Mouse (Mus musculus): ENCODE measurements around the gene Khdc4.
A peak's percentile ranks its signal among the peaks of the same experiment; 100 is the strongest.
"Not testable (repeated sequence)": the region's sequence is repeated elsewhere in the genome, so short reads cannot be mapped to it uniquely, and the experiment has no call there.

The Khdc4 gene

DNA sequence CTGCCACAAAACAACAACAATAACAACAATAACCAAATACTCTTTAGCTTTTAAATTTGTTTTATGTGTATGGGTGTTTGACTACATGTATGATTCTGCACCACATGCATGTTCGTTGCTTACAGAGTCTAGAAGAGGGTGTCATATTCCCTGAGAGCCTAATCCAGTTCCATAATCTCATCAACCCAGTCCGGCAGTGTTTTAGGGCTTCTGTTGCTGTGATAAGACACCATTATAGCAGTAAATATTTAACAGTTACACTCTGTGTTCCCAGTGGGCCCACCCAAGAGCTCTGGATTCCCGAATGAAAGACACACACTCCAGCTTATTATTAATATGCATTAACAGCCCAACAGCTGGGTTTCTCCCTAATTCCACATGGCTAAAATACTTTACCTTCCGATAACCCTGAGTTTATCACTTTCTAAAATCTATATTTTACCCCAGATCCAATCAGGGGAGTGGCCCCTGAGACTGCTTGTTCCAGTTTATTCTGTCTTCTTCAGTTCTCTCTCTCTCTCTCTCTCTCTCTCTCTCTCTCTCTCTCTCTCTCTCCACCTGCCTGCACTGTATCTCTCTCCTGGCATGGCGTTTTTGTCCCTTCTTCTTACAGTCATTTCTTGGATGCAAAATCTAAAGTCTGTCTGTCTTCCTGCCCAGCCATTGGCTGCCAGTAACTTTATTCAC lies 27.0 kb upstream of the Khdc4 start:
- no peak for DNase-seq

DNA sequence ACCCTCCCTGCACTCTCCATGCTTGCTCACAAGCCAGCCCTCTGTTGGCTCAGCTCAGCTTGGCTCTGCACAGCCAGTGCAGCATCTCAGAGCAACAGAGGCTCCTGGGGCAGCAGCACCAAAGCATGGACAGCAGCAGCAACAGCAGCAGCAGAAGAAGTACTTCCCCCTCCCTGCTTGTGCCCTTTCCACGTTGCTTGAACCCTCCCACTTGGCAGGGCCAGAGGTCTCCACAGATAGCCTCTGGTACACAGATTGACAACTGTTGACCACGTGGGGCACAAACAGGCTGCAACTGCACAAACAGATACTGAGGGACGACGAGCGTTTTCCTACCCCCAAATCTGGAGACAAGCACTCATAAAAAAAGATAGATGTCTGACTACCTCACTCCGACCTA lies 25.8 kb upstream of the Khdc4 start:
- no peak for DNase-seq

DNA sequence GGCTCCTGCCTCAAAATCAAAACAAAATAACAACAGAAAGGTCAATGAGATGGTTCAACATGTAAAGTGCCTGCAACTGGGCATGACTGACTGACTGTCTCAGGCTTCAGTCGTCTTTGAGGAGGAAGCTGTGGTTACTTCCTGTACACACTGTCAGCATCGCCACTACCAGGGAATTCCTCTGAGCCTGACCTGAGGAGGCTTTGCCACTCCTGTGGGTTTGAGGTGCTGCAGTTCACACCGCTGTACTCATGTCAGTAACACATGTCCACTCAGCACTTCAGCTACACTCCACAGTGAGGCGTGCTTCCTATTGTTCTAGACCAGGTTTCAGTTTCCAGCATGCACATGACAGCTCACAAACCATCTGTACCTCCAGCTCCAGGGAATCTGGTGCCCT lies 21.5 kb upstream of the Khdc4 start:
- DNase-seq, result no peak

DNA sequence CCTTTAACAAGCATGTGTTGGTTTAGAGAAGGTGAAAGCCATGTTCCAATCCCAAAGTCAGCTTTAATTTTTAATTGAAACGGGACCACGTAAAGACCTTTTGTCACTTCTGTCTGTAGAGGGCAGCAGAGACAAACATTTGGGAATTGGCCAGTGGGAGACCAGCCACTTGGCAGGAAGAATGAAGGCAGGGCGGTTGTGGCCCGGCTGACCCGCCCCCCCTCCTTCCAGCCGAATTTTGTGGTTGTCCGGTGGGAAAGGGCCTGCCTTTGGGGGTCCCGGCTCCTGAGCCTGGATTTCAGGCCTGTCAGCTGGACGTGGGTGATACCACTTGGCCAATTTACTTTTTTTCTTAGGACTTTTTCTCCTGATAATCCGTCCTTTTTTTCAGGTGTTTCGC lies 8.2 kb upstream of the Khdc4 start:
- DNase-seq, result peak; percentile 73 to 80

DNA sequence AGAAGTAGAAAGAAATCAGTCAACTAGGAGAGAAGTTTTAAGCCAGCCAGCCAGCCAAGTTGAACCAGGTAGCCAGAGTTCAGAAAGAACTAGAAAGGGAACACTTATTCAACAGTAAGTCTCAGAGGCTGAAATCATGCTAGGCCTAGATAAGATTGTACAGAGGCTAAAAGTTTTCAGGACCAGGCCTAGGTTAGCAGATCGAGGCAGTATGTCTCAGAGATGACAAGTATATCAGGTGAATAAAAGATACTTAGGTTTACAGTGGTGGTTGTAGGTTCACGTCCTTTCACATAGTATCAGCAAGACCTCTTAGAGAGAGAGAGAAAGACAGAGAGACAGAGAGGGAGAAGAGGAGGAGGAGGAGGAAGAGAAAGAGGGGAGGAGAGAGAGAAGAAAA lies 1.8 kb upstream of the Khdc4 start:
- no peak for DNase-seq

DNA sequence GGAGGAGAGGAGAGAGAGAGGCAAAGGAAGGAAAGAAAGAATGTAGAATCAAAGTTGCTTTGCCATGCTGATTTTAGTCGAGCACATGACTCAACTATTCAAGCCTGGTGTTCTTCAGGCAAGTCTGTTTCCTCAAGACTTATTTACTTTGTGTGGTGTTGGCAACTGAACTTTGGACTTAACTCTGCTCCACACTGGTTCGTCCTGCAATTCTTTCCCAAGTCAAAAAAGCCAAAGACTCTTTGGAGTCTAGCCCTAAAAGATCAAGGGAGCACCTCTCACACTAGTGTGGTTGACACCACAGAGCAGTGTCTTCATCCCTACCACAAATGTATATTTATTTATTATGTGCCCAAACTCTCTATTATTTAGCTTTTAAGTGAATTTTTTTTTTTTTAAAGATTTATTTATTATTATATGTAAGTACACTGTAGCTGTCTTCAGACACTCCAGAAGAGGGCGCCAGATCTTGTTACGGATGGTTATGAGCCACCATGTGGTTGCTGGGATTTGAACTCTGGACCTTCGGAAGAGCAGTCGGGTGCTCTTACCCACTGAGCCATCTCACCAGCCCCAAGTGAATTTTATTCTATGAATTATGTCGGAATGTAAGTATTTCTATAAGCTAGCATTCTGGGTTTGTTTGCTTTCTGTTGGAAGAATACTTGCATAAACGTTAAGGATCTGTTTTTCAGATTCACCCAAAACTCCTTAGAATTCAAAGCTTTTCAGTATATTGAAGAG lies 1.2 kb upstream of the Khdc4 start:
- DNase-seq, result no peak

DNA sequence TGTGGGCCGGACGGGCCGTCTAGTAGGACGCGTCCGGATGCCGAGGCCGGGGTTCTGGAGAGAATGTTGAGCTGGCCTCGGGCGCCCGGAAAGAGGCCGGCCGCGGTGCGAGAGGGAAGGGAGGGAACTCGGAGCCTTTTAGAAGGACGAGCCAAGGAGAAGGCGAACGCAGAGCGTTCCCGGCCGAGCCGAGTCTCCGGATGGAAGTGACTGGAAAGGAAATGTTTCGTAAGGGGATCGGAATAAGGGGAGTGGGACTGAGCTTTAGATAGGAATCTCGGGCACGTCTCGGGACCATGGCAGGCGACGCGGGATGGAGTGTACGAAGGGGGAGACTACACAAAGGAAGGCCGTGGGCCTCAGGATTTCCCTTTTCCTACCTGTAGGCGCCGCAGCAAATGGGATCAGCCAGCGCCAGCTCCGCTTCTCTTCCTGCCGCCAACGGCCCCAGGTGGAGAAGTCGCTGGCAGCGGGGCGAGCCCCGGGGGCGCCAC lies 402 bp downstream of the Khdc4 start:
- DNase-seq, result peak in 1 of 2 experiments; percentile 51

DNA sequence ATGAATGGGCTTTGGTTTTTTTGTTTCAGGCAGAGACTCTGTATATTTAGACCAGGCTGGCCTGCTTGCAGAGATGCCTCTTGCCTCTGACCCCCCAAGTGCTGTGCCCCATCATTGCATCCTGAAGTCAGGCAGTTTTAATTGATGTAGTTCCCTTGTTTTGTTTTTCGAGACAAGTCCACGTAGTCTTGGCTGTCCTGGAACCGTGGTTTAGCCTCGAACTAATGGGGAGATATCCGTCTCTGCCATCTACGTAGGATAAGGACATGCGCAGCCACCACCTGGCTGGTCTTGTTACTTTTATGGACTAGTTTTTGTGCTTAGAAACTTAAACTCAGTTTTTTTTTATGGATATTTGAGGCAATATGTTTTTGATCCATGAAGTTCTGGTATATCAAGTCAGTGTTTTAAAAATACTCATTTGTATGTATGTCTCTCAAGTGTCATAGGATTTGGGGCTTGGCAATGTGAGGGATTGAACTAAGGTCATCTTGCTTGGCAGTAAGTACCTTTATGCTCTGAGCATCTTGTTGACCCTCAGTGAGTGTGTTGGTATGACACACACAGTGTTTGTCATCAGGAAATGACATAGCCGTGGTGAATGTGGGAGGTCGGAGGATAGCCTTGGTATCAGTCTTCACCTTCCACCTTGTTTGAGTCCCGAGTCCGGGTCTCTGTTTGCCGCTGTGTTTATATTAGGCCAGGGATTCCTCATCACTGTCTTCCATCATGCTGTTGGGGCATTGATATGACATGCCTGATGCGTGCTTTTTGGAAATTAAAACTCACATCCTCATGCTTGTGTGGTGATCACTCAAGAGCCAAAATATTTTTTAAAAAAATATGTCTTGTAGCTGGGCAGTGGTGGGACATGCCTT lies 1.4 kb downstream of the Khdc4 start:
- DNase-seq, result no peak

DNA sequence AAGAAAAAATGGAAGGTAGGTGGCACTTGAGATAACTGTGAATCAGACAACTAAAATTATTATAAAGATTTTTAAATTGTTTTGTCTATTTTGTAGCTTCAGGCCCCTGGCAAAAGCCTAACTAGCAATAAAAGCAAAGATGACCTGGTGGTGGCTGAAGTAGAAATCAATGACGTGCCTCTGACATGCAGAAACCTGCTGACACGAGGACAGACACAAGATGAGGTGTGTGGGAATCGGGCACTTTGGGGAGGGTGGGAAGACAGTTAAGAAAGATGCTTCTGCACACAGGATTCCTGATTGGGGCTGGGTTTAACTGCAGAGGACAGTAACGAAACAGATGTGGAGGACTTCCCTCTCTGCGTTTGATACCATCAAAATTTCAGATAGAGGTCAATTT lies 3.5 kb downstream of the Khdc4 start:
- no peak for DNase-seq

DNA sequence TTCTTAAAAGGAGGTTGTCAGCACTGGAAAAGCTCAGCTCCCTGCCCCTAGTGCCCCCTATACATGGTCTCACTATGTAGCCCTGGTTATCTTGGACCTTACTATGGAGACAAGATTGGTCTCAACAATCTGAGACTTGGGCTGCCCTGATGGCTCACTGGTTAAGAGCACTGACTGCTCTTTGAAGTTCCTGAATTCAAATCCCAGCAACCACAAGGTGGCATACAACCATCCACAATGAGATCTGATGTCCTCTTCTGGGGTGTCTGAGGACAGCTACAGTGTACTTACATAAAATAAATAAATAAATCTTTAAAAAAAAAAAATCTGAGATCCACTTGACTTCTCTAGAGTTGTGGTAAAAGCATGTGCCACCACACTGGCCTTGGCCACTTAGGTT lies 9.9 kb downstream of the Khdc4 start:
- DNase-seq, result no peak

DNA sequence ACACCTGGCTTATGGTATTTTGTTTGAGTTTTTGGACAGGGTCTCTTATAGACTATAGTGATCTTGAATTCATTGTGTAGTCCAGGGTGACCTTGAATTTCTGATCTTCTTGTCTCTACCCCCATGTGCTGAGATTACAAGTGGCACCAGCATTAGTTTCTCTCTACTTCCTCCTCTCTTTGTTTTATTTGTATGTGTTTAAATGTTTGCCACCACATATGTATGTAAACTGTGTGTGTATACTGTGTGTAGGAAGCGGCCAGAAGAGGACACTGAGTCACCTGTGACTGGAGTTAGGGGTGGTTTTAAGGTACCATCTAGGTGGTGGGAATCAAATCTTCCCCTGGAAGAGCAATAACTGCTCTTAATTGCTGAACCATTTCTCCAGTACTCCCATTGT lies 12.4 kb downstream of the Khdc4 start:
- DNase-seq, result no peak

DNA sequence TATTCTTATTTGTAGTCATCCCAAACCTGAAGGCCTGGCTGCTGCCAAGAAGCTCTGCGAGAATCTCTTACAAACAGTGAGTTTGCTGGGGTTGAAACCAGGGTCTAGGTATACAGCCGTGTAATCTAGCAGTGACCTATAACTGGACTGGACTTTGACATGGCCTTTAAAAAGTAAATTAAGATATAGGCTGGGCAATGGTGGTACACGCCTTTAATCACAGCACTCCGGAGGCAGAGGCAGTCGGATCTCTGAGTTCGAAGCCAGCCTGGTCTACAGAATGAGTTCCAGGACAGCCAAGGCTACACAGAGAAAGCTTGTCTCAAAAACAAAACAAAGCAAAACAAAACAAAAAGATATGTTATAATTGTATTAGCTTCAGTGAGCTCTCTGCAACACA lies 13.2 kb downstream of the Khdc4 start:
- no peak for DNase-seq

DNA sequence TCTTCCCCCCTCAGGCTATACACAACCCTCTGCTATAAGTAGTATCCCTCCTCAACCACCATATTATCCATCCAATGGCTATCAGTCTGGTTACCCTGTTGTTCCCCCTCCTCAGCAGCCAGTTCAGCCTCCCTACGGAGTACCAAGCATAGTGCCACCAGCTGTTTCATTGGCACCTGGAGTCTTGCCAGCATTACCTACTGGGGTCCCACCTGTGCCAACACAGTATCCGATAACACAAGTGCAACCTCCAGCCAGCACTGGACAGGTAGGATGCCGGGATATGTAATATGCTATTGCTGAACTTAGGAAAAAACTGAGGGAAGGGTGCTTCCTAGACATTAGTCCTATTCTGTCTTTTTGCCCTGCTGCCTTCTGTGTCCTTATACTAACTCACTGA lies 14.6 kb downstream of the Khdc4 start:
- no peak for DNase-seq

DNA sequence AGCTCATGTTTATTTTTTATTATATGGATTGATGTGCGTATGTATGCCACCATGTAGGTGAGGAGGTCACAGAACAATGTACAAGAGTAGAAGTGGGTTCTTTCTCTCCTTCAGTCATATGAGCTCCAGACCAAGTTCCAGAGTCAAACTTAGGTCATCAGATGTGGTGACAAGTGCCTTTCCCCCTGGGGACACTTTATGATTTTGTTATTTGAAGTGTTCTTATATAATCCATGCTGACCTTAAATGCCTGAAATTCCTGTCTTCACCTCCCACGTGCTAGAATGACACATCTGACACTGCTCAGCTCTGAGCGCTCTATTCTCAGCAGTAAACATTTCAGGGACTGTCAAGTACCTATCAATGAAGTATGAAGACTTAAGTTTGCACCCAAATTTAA lies 15.6 kb downstream of the Khdc4 start:
- no peak for DNase-seq

DNA sequence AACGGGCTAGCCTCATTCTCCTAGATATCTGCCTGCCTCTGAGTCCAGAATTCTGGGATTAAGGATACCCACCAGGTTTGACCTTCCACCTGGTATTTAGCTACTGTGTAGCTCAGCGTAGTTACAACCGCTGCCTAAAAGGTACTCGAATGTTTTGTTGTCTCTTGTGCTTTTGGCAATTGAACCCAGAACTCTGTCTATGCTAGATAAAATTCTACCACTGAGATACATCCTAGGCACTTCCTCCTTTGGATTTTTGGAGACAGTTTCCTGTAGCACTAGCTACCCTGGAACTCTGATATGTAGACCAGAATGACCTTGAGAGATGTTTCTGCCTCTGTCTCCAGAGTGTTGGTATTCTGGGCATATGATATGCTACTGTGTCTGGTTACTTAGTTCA lies 28.1 kb downstream of the Khdc4 start:
- no peak for DNase-seq

DNA sequence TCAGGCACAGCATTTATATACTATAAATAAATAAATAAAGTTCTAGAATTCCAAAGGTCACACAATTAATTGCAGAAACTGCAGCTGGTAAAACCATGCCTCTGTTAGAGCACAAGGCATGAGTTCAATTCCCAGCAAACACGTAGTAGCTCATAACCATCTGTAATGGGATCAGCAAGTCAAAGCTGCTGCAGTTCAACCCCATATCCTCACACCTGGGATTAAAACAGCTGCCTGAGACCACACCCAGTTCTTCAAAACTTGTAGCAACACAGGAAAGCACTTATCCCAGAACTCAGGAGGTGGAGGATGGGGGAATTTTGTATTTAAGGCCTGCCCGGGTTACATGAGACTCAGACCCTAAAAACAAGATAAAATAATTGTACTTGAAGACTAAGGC lies 29.1 kb downstream of the Khdc4 start:
- DNase-seq, result no peak

DNA sequence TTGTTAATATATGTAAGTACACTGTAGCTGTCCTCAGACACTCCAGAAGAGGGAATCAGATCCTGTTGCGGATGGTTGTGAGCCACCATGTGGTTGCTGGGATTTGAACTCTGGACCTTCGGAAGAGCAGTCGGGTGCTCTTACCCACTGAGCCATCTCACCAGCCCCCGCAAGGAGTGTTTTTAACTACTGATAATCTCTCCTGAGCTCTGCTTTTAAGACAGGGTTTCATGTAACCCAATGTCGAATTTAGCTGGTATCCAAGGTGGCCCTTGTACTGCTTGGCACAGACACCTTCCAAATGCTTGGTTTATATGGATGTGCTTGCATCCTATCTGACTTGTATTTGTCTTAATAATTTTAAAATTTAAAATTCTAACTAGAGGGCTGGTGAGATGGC lies 30.1 kb downstream of the Khdc4 start:
- not testable (repeated sequence) for DNase-seq

DNA sequence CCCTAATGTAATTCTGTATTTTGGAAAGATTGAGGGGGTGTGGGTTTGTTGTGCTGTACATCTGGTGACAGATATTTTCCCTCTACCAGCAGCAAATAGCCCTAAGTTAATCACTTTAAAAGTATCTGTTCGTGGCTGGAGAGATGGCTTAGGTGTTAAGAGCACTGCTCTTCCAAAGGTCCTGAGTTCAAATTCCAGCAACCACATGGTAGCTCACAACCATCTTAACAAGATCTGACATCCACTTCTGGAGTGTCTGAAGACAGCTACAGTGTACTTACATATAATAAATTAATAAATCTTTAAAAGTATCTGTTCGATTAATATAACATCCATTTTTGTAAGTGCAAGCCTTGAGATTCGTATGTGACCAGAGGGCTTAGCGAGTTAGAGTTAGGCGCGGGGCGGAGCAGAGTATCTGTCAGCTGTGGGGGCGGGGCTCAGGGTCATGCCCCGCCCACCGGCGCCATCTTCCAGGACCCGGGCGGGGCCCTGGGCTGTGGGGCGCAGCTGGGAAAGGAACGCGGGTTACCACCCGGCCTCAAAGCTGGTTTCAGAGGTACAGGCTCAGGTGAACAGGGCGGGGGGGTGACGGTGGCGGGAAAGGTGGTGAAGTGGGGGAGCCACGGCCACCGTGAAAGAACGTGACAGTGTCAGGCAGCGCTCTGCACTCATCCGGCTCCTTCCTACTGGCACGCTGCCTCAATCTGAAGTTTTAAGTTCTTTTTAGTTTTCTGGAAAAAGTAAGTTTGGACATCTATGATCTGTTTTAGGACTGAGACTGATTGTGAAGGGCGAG lies 31.0 kb downstream of the Khdc4 start, which contains the start of gene Rit1:
TSS of gene Rit1 (plus strand) at position 440 of the 799 bp plus-strand sequence.
- DNase-seq, result peak; percentile 77 to 85

DNA sequence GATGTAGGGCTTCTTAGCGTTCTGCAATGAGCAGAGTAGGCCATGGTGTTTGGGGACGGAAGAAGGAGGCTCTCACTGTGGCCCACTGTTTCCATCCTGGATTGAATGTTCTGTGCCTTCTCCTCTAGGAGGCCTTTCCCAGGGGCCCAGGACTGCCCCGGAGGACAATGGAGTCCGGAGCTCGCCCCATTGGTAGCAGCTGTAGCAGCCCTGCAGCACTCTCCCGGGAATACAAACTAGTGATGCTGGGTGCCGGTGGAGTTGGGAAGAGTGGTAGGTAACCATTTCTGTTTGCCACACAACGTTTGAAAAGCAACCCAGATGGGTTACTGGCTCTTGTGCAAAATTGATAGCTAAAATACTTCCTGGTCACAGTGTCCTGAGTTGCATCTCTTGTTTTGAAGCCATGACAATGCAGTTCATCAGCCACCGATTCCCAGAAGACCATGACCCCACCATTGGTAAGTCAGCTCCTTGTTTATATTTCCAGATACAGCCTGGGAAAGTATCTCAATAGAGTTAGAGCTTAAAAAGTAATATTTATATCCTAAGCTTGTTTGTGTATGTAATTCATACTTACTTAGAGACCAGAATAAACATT lies 31.7 kb downstream of the Khdc4 start:
- peak in 1 of 2 experiments; percentile 19 for DNase-seq

DNA sequence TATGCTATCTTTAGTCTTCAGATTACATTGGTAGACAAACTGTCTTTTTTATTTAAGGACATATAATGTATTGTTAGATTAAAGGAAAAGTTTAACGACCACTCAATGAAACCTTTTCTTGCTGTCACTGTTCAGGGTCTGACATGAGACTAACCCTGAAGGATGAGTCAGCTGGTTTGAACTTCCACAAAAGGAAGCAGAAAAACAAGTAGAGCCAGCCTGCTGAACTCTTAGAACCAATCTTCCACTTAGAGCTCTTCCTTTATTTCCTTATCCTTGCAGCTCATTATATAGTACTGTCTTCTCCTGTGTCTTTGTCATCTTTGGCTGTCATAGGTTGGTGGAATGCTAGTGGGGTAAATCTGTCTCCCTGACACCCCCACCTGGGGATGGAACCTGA lies 32.2 kb downstream of the Khdc4 start:
- DNase-seq, result no peak

DNA sequence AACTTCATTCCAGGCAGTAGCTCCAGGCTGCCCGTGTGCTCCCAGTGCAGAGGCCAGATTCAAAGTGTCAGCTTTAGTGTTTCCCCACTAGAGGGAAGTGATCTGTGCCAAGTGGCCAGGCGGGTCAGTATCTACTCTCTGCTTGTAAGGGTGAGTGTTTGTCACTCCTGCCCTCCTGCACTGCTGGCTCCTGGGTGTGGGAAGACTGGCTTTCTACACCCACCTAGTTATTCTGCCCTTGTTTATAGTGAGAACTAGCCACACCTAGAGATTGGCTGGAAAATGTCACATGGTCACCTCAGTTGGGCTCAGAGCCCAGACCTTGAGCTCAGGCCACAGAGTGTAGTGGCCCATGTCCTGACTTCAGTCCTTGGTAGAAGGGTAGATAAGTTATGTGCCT lies 33.5 kb downstream of the Khdc4 start:
- peak; percentile 30 to 37 for DNase-seq

DNA sequence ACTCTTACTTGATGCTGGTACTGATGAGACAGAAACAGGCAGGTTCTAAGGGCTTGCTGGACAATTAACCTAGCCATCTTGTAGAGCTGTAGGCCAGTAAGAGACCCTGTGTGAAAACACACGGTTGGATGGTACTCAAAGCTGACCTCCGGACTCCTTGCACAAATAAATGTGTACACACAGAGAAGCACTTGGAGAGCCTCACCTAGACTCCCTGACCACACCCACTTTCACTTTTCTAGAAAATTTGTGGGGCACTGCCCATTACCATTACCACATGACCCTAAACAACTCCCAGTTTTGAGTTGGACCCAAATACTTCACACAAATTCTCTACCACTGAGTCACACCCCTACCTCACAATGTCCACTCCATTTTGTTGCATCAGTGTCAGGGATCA lies 51.0 kb downstream of the Khdc4 start:
- no peak for DNase-seq

All from cerebellum, postnatal 36 days (tissue).